Comparison of ENCODE assay signal across 29 mouse cellular contexts in genomic region chr16:37603431-37603830, GRCm38 (mm10). TPM values are rescaled to one million over a fixed set of nuclear protein-coding genes. Genes with fewer than 3 reads are reported as not detected.
DNase-seq lines count a peak whose midpoint lies in the region; TF ChIP-seq lines count a peak whose summit lies in the region.
"Had no signal": no experiment of that assay in that cellular context is flagged by ENCODE, and none has a peak within 500 bp of the region (broad histone marks: within the 10 kb centered on the region; RNA-seq: fewer than 3 reads in every experiment).

No protein-coding gene starts in this region.

- no peaks in the 10 kb centered on the region for H3K27me3 ChIP-seq in myocyte (ENCODE audit: control insufficient read depth, insufficient read depth, insufficient read length)
- H3K27me3 ChIP-seq: CH12.LX; embryonic facial prominence, embryonic 13.5 days; embryonic facial prominence, embryonic 15.5 days; forebrain, embryonic 13.5 days; forebrain, embryonic 15.5 days; Patski had no signal

- H3K4me3 ChIP-seq in myocyte: no peak overlapping the region
- H3K4me3 ChIP-seq: embryonic facial prominence, embryonic 13.5 days; embryonic facial prominence, embryonic 15.5 days; erythroblast, embryonic 14.5 days; forebrain, embryonic 13.5 days; forebrain, embryonic 15.5 days had no signal

- H3ac ChIP-seq in myocyte (ENCODE audit: control insufficient read depth, insufficient read length): no peak overlapping the region

- no peaks in the 10 kb centered on the region for H3K36me3 ChIP-seq in myocyte (ENCODE audit: control insufficient read depth, insufficient read depth)
- H3K36me3 ChIP-seq: embryonic facial prominence, embryonic 13.5 days; embryonic facial prominence, embryonic 15.5 days; forebrain, embryonic 15.5 days; G1E had no signal

- H3K4me2 ChIP-seq in myocyte (ENCODE audit: low read depth): peak overlapping the region; percentile 41
- H3K4me2 ChIP-seq: embryonic facial prominence, embryonic 13.5 days; embryonic facial prominence, embryonic 15.5 days; forebrain, embryonic 13.5 days; forebrain, embryonic 15.5 days had no signal

- TF ChIP-seq POLR2A in myocyte (IDR thresholded peaks at IDR 0.05; ENCODE audit: insufficient read length, low read depth): no peak

- DNase-seq in 3134 (ENCODE audit: extremely low read depth, insufficient read length, low spot score): peak; percentile 36
- peak; percentile 76 for DNase-seq in Muller cell, postnatal 12 days (ENCODE audit: inconsistent ontology term)
- DNase-seq in adipocyte (ENCODE audit: low spot score): peak; percentile 16
- DNase-seq in left cerebral cortex, adult 9 months (ENCODE audit: low spot score in 2 of 2): no peak
- no peak for DNase-seq in lung, postnatal 4 days
- no peak for DNase-seq in right cerebral cortex, adult 2 months (ENCODE audit: low spot score in 2 of 2)
- DNase-seq: adrenal gland, adult 2 months; adrenal gland, postnatal 10 days; adrenal gland, postnatal 25 days; B cell, adult 2 months; cerebellum, adult 11 months; cerebellum, adult 18-20 months; cerebellum, adult 8-10 months; cerebellum, adult 9-11 months; cerebellum, postnatal 14 days; cerebellum, postnatal 36 days; embryo, embryonic 11 days; forebrain, postnatal 0 days had no signal

- no peaks in the 10 kb centered on the region for H3K79me2 ChIP-seq in myocyte (ENCODE audit: control insufficient read depth, insufficient read depth)

TF ChIP-seq in myocyte, 11 proteins besides CTCF, POLR2A, EP300 and RAD21:
- TF ChIP-seq CEBPB (IDR thresholded peaks at IDR 0.05; ENCODE audit: insufficient read depth, poor library complexity, severe bottlenecking) (no peak), E2F4 (IDR thresholded peaks at IDR 0.05; ENCODE audit: insufficient read depth) (no peak), MYOD1 (IDR thresholded peaks at IDR 0.05; ENCODE audit: control insufficient read depth in 1 of 3, insufficient read length in 2 of 3, low read depth in 2 of 3) (no peak), REST (IDR thresholded peaks at IDR 0.05; ENCODE audit: insufficient read depth, insufficient read length) (no peak), TCF3 (IDR thresholded peaks at IDR 0.05; ENCODE audit: insufficient read length, low read depth) (no peak), MYOG (IDR thresholded peaks at IDR 0.05; ENCODE audit: control insufficient read depth in 1 of 3, insufficient read depth in 1 of 3, insufficient read length in 2 of 3, low read depth in 2 of 3) (no peak), USF1 (IDR thresholded peaks at IDR 0.05; ENCODE audit: low read depth) (no peak), TCF12 (IDR thresholded peaks at IDR 0.05; ENCODE audit: insufficient read depth, poor library complexity, severe bottlenecking) (no peak), MAX (IDR thresholded peaks at IDR 0.05; ENCODE audit: low read depth) (no peak)

RNA-seq across cellular contexts. Expression of gene Hgd, which starts 23.5 kb away (rescaled TPM):
- polyA plus RNA-seq in myocyte (2012; fragmentation: generic; extraction: Trizol): 0.02 TPM
- polyA plus RNA-seq: activated CD4-positive, CD25-positive, alpha-beta regulatory T cell, adult 4 months; adrenal gland, adult 2 months; embryonic facial prominence, embryonic 11.5 days; embryonic facial prominence, embryonic 15.5 days; erythroblast, embryonic 14.5 days; forebrain, postnatal 0 days; G1E had no signal

RNA-seq across cellular contexts. Expression of gene Ndufb4, which starts 50.8 kb away (rescaled TPM):
- polyA plus RNA-seq in myocyte (2012; fragmentation: generic; extraction: Trizol): 86.0 TPM

Comparison
In these comparisons a context has a peak if more than half of its experiments do, and no peak if none do; other contexts are left out.
1. DNase-seq: peak in 3134 (single experiment), Muller cell, postnatal 12 days (single experiment) and adipocyte (single experiment); none in left cerebral cortex, adult 9 months (0 of 2), lung, postnatal 4 days (0 of 2) and right cerebral cortex, adult 2 months (0 of 2).